In the genomic region with DNA sequence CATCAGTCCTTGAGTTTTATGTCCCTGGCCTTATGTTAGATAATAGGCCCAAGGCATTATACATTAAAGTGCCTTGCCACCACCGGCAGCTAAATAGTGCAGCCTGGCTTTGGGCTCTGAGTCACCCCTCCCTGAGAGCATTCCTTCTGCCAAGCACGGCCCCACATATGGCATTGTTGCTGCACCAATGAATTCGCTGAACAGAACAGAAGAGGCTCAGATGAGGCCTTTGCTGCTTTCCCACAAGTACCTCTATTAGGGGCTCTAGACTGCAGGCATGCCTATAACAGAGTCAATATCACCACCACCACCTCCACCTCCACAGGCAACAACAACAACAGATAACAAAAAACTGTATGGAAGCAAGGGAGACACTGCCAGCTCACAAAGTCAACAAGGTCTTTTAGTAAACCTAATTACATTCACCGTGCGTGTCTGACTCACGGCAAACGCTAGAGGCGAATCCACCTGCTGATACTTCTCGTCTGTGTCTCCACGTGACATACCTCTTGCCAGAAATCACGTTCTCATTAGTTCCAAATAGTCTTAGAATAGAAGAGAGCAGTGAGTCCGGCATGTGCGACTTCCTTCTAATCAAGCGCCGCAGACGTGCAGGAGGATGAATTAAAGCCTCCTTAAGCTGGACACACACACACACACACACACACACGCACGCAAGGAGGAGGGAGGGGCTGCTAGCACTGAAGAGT, we compare ENCODE assay signal across 10 mouse cellular contexts.
DNase-seq lines count a peak whose midpoint lies in the region; ATAC-seq and TF ChIP-seq lines count a peak whose summit lies in the region.
"Had no signal": no experiment of that assay in that cellular context is flagged by ENCODE, and none has a peak within 500 bp of the region (broad histone marks: within the 10 kb centered on the region; RNA-seq: fewer than 3 reads in every experiment).

No protein-coding gene starts in this region.

- ATAC-seq in kidney, embryonic 15.5 days (replicated peaks; ENCODE audit: low FRiP score): 0 out of 2 replicates have a peak, but pooled peaks have one; percentile 31
- ATAC-seq in cerebellum, adult (ENCODE audit: insufficient number of reproducible peaks, low FRiP score, low TSS enrichment): peak; percentile 77
- peak; percentile 79 for ATAC-seq in forebrain, postnatal 0 days
- ATAC-seq in stomach, embryonic 16.5 days (ENCODE audit: insufficient read depth, low FRiP score): peak; percentile 57; the same call in 1 of the 2 replicates

- H3K36me3 ChIP-seq in kidney, embryonic 15.5 days: no peaks in the 10 kb centered on the region
- no peaks in the 10 kb centered on the region for H3K36me3 ChIP-seq in forebrain, postnatal 0 days (ENCODE audit: insufficient read depth)
- H3K36me3 ChIP-seq in stomach, embryonic 16.5 days (ENCODE audit: control insufficient read depth, insufficient read depth, low read length): no peaks in the 10 kb centered on the region
- H3K36me3 ChIP-seq: G1E; liver, embryonic 15.5 days had no signal

- no peak overlapping the region for H3K4me2 ChIP-seq in kidney, embryonic 15.5 days
- peak overlapping the region; percentile 26 for H3K4me2 ChIP-seq in forebrain, postnatal 0 days (ENCODE audit: low read depth)
- H3K4me2 ChIP-seq in stomach, embryonic 16.5 days (ENCODE audit: low read depth, low read length): no peak overlapping the region
- H3K4me2 ChIP-seq: liver, embryonic 15.5 days had no signal

- H3K27ac ChIP-seq in kidney, embryonic 15.5 days: no peak overlapping the region
- 0 out of 2 replicates have a peak overlapping the region, but pooled peaks have one; percentile 15 for H3K27ac ChIP-seq in forebrain, postnatal 0 days (ENCODE audit: low read depth, low read length)
- peak overlapping the region; percentile 58 for H3K27ac ChIP-seq in stomach, embryonic 16.5 days (ENCODE audit: low read length)
- H3K27ac ChIP-seq: liver, embryonic 15.5 days had no signal

- no peaks in the 10 kb centered on the region for H3K27me3 ChIP-seq in kidney, embryonic 15.5 days
- H3K27me3 ChIP-seq in forebrain, postnatal 0 days (ENCODE audit: insufficient read depth, low read length): no peaks in the 10 kb centered on the region
- no peaks in the 10 kb centered on the region for H3K27me3 ChIP-seq in stomach, embryonic 16.5 days (ENCODE audit: control insufficient read depth, insufficient read depth, low read length)
- H3K27me3 ChIP-seq: liver, embryonic 15.5 days had no signal

- 61% methylated on average over 18 of the region's 18 CpGs for WGBS in kidney, embryonic 15.5 days
- WGBS in forebrain, postnatal 0 days: 8% methylated on average over 18 of the region's 18 CpGs
- 52% methylated on average over 18 of the region's 18 CpGs for WGBS in stomach, embryonic 16.5 days

- H3K9me3 ChIP-seq in kidney, embryonic 15.5 days (replicated peaks): no peaks in the 10 kb centered on the region
- no peaks in the 10 kb centered on the region for H3K9me3 ChIP-seq in forebrain, postnatal 0 days (ENCODE audit: low read length)
- no peaks in the 10 kb centered on the region for H3K9me3 ChIP-seq in stomach, embryonic 16.5 days (replicated peaks; ENCODE audit: control insufficient read depth, low read length)
- H3K9me3 ChIP-seq: liver, embryonic 15.5 days had no signal

- intact Hi-C loops in left cerebral cortex, postnatal 14 days (cut with DNase I): loop anchor here (5.0 kb wide), 1 partner anchor 79 kb away; no protein-coding TSS in a partner anchor

- H3K4me3 ChIP-seq in kidney, embryonic 15.5 days (replicated peaks): no peak overlapping the region
- no peak overlapping the region for H3K4me3 ChIP-seq in forebrain, postnatal 0 days (ENCODE audit: low read depth, low read length)
- H3K4me3 ChIP-seq in stomach, embryonic 16.5 days (replicated peaks; ENCODE audit: low read length): no peak overlapping the region
- H3K4me3 ChIP-seq: liver, embryonic 15.5 days had no signal

- no peak for TF ChIP-seq CTCF in forebrain, postnatal 0 days (IDR thresholded peaks at IDR 0.05; ENCODE audit: low read depth)

- no peak overlapping the region for H3K9ac ChIP-seq in kidney, embryonic 15.5 days
- H3K9ac ChIP-seq in forebrain, postnatal 0 days: peak overlapping the region; percentile 18; the same call in 1 of the 2 replicates
- no peak overlapping the region for H3K9ac ChIP-seq in stomach, embryonic 16.5 days (ENCODE audit: low read length)
- H3K9ac ChIP-seq: liver, embryonic 15.5 days had no signal

- peaks cover 43% of the 10 kb centered on the region for H3K4me1 ChIP-seq in kidney, embryonic 15.5 days
- peaks cover 29% of the 10 kb centered on the region for H3K4me1 ChIP-seq in forebrain, postnatal 0 days (ENCODE audit: insufficient read depth)
- H3K4me1 ChIP-seq in stomach, embryonic 16.5 days (ENCODE audit: control insufficient read depth, insufficient read depth, low read length): peaks cover 32% of the 10 kb centered on the region

- DNase-seq in kidney, postnatal 14 days: no peak
- peak; percentile 76 for DNase-seq in forebrain, postnatal 0 days
- DNase-seq in left cerebral cortex, postnatal 14 days (ENCODE audit: low spot score in 2 of 2): peak; percentile 55 to 67
- DNase-seq in kidney, adult 9 months: no peak
- DNase-seq in c-Kit-positive CD71-positive TER-119-positive erythroid progenitor cells, embryonic 14.5 days (ENCODE audit: low spot score): no peak

Comparison
In these comparisons a context has a peak if more than half of its experiments do, and no peak if none do; other contexts are left out.
1. DNase-seq: peak in forebrain, postnatal 0 days (single experiment) and left cerebral cortex, postnatal 14 days (2 of 2); none in kidney, postnatal 14 days (single experiment), kidney, adult 9 months (single experiment) and c-Kit-positive CD71-positive TER-119-positive erythroid progenitor cells, embryonic 14.5 days (single experiment).
2. Peak in every context shown above with its lines, with median percentiles within 50 percentile points of each other: ATAC-seq.